Mouse (Mus musculus) midbrain, postnatal 0 days (tissue): ENCODE measurements around the gene Sncb. TPM values are rescaled to one million over a fixed set of nuclear protein-coding genes. Genes with fewer than 3 reads are reported as not detected.
A peak's percentile ranks its signal among the peaks of the same experiment; 100 is the strongest.

ENCODE experiments used
- ATAC-seq: fragments of 200-750 bp; cut with Nextera tagmentation; 2 replicates; pipeline ENCODE4 v1.8.0; 2017; ENCODE audit warnings: moderate number of reproducible peaks, mild to moderate bottlenecking, moderate TSS enrichment, moderate library complexity; ENCODE audit not compliant: low FRiP score
- DNase-seq: peaks from one replicate; pipeline ENCODE4 v3.0.0-alpha.2; 2015; ENCODE audit warnings: low spot score
- H3K27ac ChIP-seq: fragments of 300-500 bp; sonication (generic); 2 replicates; pipeline ENCODE4 v1.5.1; 2014; ENCODE audit warnings: low read depth, mild to moderate bottlenecking, low read length, mixed read lengths
- H3K27me3 ChIP-seq: fragments of 300-500 bp; sonication (generic); 2 replicates; pipeline ENCODE4 v1.6.1; 2014; ENCODE audit warnings: low read length, control low read depth, mixed read lengths; ENCODE audit not compliant: insufficient read depth
- H3K36me3 ChIP-seq: fragments of 300-500 bp; sonication (generic); 2 replicates; pipeline ENCODE4 v1.6.1; 2014; ENCODE audit warnings: low read length, control low read depth, mixed read lengths; ENCODE audit not compliant: insufficient read depth
- H3K4me1 ChIP-seq: fragments of 300-500 bp; sonication (generic); 2 replicates; pipeline ENCODE4 v1.6.1; 2014; ENCODE audit warnings: mild to moderate bottlenecking, control low read depth, antibody characterized with exemption, low read length, mixed read lengths; ENCODE audit not compliant: insufficient read depth
- H3K4me2 ChIP-seq: fragments of 300-500 bp; sonication (generic); 2 replicates; pipeline ENCODE4 v1.6.1; 2014; ENCODE audit warnings: low read depth, mild to moderate bottlenecking, low read length, mixed read lengths; ENCODE audit not compliant: poor library complexity, severe bottlenecking
- H3K4me3 ChIP-seq: fragments of 300-500 bp; sonication (generic); 2 replicates; pipeline ENCODE4 v1.5.1; 2014; ENCODE audit warnings: low read depth, mild to moderate bottlenecking, low read length, moderate library complexity
- H3K9ac ChIP-seq: fragments of 300-500 bp; sonication (generic); replicated peaks from 2 replicates; pipeline ENCODE4 v1.6.1; 2014; ENCODE audit warnings: mild to moderate bottlenecking, low read length, moderate library complexity, mixed read lengths; ENCODE audit not compliant: poor library complexity, severe bottlenecking
- H3K9me3 ChIP-seq: fragments of 300-500 bp; sonication (generic); 2 replicates; pipeline ENCODE4 v1.6.1; 2016; ENCODE audit warnings: low read length, control low read depth
- CTCF ChIP-seq: IDR thresholded peaks from 2 replicates; pipeline ENCODE4 v1.5.1; 2016; ENCODE audit warnings: antibody characterized with exemption, mild to moderate bottlenecking
- whole genome bisulfite sequencing: fragments of 180-500 bp; shearing (Covaris S2); extraction: QIAGEN DNeasy Blood & Tissue Kit; methylation state at CpG from one replicate; pipeline ENCODE4 v1.1.7; 2014; 5-methylcytosine and 5-hydroxymethylcytosine counted together
- polyA plus RNA-seq: library from polyadenylated mRNA; unstranded; fragments of >200 nt; fragmentation: Nextera tagmentation; extraction: Ambion mirVana; gene quantifications from 2 replicates; pipeline ENCODE4 v1.2.1, GENCODE M21; 2015
- total RNA-seq: library from RNA; depleted of rRNA; stranded (reverse); fragments of >200 nt; gene quantifications from 2 replicates; pipeline ENCODE4 v1.2.3, GENCODE M21; 2014

Gene Sncb
- total and polyA plus RNA-seq, 2 experiments from 2014 or later: 90.6 to 213 TPM

GRCm38 (mm10) chr13:54757093-54757830 is 9.1 kb downstream of the Sncb start:
- Histone ChIP-seq H3K36me3 (peaks cover 1% of the 10 kb centered on the region; the same call in 1 of the 2 replicates), H3K4me2 (peak overlapping the region; percentile 62), H3K4me3 (peak overlapping the region; percentile 34), H3K27ac (peak overlapping the region; percentile 92), H3K27me3 (no peaks in the 10 kb centered on the region), H3K9me3 (no peaks in the 10 kb centered on the region), H3K9ac (peak overlapping the region; percentile 48), H3K4me1 (peaks cover 27% of the 10 kb centered on the region)
- peak; percentile 6; the same call in 1 of the 2 replicates for ATAC-seq
- WGBS: 19% methylated on average over 10 of the region's 10 CpGs
- DNase-seq: peak; percentile 87
- TF ChIP-seq CTCF: no peak

GRCm38 (mm10) chr13:54756156-54756712 is 10.2 kb downstream of the Sncb start:
- Histone ChIP-seq H3K9ac (no peak overlapping the region), H3K4me3 (no peak overlapping the region), H3K36me3 (no peaks in the 10 kb centered on the region), H3K4me1 (peaks cover 27% of the 10 kb centered on the region), H3K27ac (no peak overlapping the region), H3K4me2 (no peak overlapping the region), H3K9me3 (no peaks in the 10 kb centered on the region), H3K27me3 (no peaks in the 10 kb centered on the region)
- ATAC-seq: no peak
- DNase-seq: no peak
- WGBS: 87% methylated on average over 8 of the region's 8 CpGs
- no peak for TF ChIP-seq CTCF

GRCm38 (mm10) chr13:54755201-54755830 is 11.1 kb downstream of the Sncb start:
- H3K9ac ChIP-seq: no peak overlapping the region
- peak overlapping the region; percentile 22; the same call in 1 of the 2 replicates for H3K4me2 ChIP-seq
- no peaks in the 10 kb centered on the region for H3K27me3 ChIP-seq
- H3K27ac ChIP-seq: peak overlapping the region; percentile 68
- 7% methylated on average over 9 of the region's 9 CpGs for WGBS
- DNase-seq: peak; percentile 68
- no peaks in the 10 kb centered on the region for H3K9me3 ChIP-seq
- peaks cover 27% of the 10 kb centered on the region for H3K4me1 ChIP-seq
- no peaks in the 10 kb centered on the region for H3K36me3 ChIP-seq
- no peak for TF ChIP-seq CTCF
- no peak overlapping the region for H3K4me3 ChIP-seq
- no peak for ATAC-seq

GRCm38 (mm10) chr13:54754169-54755080 is 12.0 kb downstream of the Sncb start:
- no peak overlapping the region for H3K4me3 ChIP-seq
- no peaks in the 10 kb centered on the region for H3K9me3 ChIP-seq
- H3K27ac ChIP-seq: no peak overlapping the region
- 33% methylated on average over 12 of the region's 12 CpGs for WGBS
- no peak for TF ChIP-seq CTCF
- peaks cover 26% of the 10 kb centered on the region for H3K4me1 ChIP-seq
- H3K36me3 ChIP-seq: no peaks in the 10 kb centered on the region
- DNase-seq (no peak), ATAC-seq (no peak)
- peak overlapping the region; percentile 8; the same call in 1 of the 2 replicates for H3K9ac ChIP-seq
- no peaks in the 10 kb centered on the region for H3K27me3 ChIP-seq
- H3K4me2 ChIP-seq: no peak overlapping the region

GRCm38 (mm10) chr13:54753733-54754132 is 12.7 kb downstream of the Sncb start:
- no peak for TF ChIP-seq CTCF

More at GRCm38 (mm10) chr13:54753733-54754132, 12.7 kb downstream of the Sncb start:
- Histone ChIP-seq H3K27ac (no peak overlapping the region), H3K4me3 (no peak overlapping the region), H3K36me3 (no peaks in the 10 kb centered on the region), H3K9me3 (no peaks in the 10 kb centered on the region), H3K9ac (no peak overlapping the region), H3K4me1 (peaks cover 19% of the 10 kb centered on the region), H3K27me3 (no peaks in the 10 kb centered on the region), H3K4me2 (no peak overlapping the region)
- ATAC-seq (no peak), DNase-seq (no peak)
- WGBS: 61% methylated on average over 6 of the region's 6 CpGs
